Mouse (Mus musculus) neural tube, embryonic 14.5 days (tissue): Measurements from ENCODE around the gene S100a2. TPM values are rescaled to one million over a fixed set of nuclear protein-coding genes. Genes with fewer than 3 reads are reported as not detected.

Experiments used
- ATAC-seq: fragments of 200-750 bp; cut with Nextera tagmentation; 2 replicates; pipeline ENCODE4 v1.8.0; 2017; ENCODE audit warnings: low read depth, mild to moderate bottlenecking, moderate TSS enrichment, moderate library complexity
- H3K27ac ChIP-seq: fragments of 300-500 bp; sonication (generic); 2 replicates; pipeline ENCODE4 v1.5.1; 2014; ENCODE audit warnings: low read depth, mild to moderate bottlenecking, control low read depth, low read length, moderate library complexity, mixed read lengths
- H3K27me3 ChIP-seq: fragments of 300-500 bp; sonication (generic); 2 replicates; pipeline ENCODE4 v1.6.1; 2014; ENCODE audit warnings: low read length; ENCODE audit not compliant: control insufficient read depth, insufficient read depth
- H3K36me3 ChIP-seq: fragments of 300-500 bp; sonication (generic); 2 replicates; pipeline ENCODE4 v1.6.1; 2014; ENCODE audit warnings: low read length, mixed read lengths; ENCODE audit not compliant: control insufficient read depth, insufficient read depth
- H3K4me1 ChIP-seq: fragments of 300-500 bp; sonication (generic); 2 replicates; pipeline ENCODE4 v1.6.1; 2014; ENCODE audit warnings: low read length; ENCODE audit not compliant: control insufficient read depth, insufficient read depth
- H3K4me2 ChIP-seq: fragments of 300-500 bp; sonication (generic); 2 replicates; pipeline ENCODE4 v1.6.1; 2014; ENCODE audit warnings: mild to moderate bottlenecking, low read depth, low read length, control low read depth
- H3K4me3 ChIP-seq: fragments of 300-500 bp; sonication (generic); 2 replicates; pipeline ENCODE4 v1.5.1; 2014; ENCODE audit warnings: low read depth, low read length, control low read depth, mixed read lengths
- H3K9ac ChIP-seq: fragments of 300-500 bp; sonication (generic); replicated peaks from 2 replicates; pipeline ENCODE4 v1.6.1; 2014; ENCODE audit warnings: low read depth, mild to moderate bottlenecking, control low read depth, low read length, mixed read lengths
- H3K9me3 ChIP-seq: fragments of 300-500 bp; sonication (generic); 2 replicates; pipeline ENCODE4 v1.6.1; 2016; ENCODE audit warnings: low read length; ENCODE audit not compliant: control insufficient read depth
- WGBS: fragments of 180-500 bp; shearing (Covaris S2); extraction: QIAGEN DNeasy Blood & Tissue Kit; methylation state at CpG from one replicate; pipeline ENCODE4 v1.1.7; 2014; 5-methylcytosine and 5-hydroxymethylcytosine counted together
- polyA plus RNA-seq: library from polyadenylated mRNA; unstranded; fragments of >200 nt; fragmentation: Nextera tagmentation; extraction: Ambion mirVana; gene quantifications from 2 replicates; pipeline ENCODE4 v1.2.1, GENCODE M21; 2014

Gene S100a2
- polyA plus RNA-seq, 1 experiment from 2014 or later = not detected

- H3K4me3 ChIP-seq = no peak overlapping the region
- no peak overlapping the region for H3K4me2 ChIP-seq
- no peak for ATAC-seq
- no peaks in the 10 kb centered on the region for H3K4me1 ChIP-seq
- 87% methylated on average over 8 of the region's 8 CpGs for WGBS
- no peaks in the 10 kb centered on the region for H3K36me3 ChIP-seq
- H3K9ac ChIP-seq = no peak overlapping the region
- no peak overlapping the region for H3K27ac ChIP-seq
- H3K9me3 ChIP-seq = no peaks in the 10 kb centered on the region
- H3K27me3 ChIP-seq = no peaks in the 10 kb centered on the region
These were observed 10.6 kb downstream of the S100a2 start for GRCm38 (mm10) chr3:90600458-90601195.

GRCm38 (mm10) chr3:90601486-90602110, 11.6 kb downstream of the S100a2 start, which contains the start of gene Gm42674:
Gene Gm42674 (plus strand): TSS chr3:90601904.
- ATAC-seq = no peak
- no peak within 1 kb of the TSS for H3K4me2 ChIP-seq
- no peak within 1 kb of the TSS for H3K4me3 ChIP-seq
- no peaks in the 10 kb centered on the region for H3K27me3 ChIP-seq
- H3K36me3 ChIP-seq = no peaks in the 10 kb centered on the region
- H3K27ac ChIP-seq = no peak within 1 kb of the TSS
- no peaks in the 10 kb centered on the region for H3K4me1 ChIP-seq
- 86% methylated on average over 11 of the region's 11 CpGs for WGBS
- H3K9ac ChIP-seq = no peak within 1 kb of the TSS
- H3K9me3 ChIP-seq = no peaks in the 10 kb centered on the region

GRCm38 (mm10) chr3:90603623-90604022, 13.6 kb downstream of the S100a2 start, which contains the start of gene S100a4:
Gene S100a4 (plus strand): TSS chr3:90603771.
- Histone ChIP-seq H3K36me3 (no peaks in the 10 kb centered on the region), H3K9ac (no peak within 1 kb of the TSS), H3K27ac (no peak within 1 kb of the TSS), H3K4me3 (no peak within 1 kb of the TSS), H3K27me3 (no peaks in the 10 kb centered on the region), H3K9me3 (no peaks in the 10 kb centered on the region), H3K4me2 (no peak within 1 kb of the TSS), H3K4me1 (no peaks in the 10 kb centered on the region)
- WGBS = 61% methylated on average over 3 of the region's 3 CpGs
- no peak for ATAC-seq

GRCm38 (mm10) chr3:90604416-90604815, 14.4 kb downstream of the S100a2 start:
- no peaks in the 10 kb centered on the region for H3K36me3 ChIP-seq
- no peak overlapping the region for H3K27ac ChIP-seq
- 29% methylated on average over 4 of the region's 4 CpGs for WGBS
- no peaks in the 10 kb centered on the region for H3K4me1 ChIP-seq
- no peak overlapping the region for H3K4me2 ChIP-seq
- H3K27me3 ChIP-seq = no peaks in the 10 kb centered on the region
- no peaks in the 10 kb centered on the region for H3K9me3 ChIP-seq
- no peak overlapping the region for H3K9ac ChIP-seq
- ATAC-seq = peak; percentile 63; the same call in 1 of the 2 replicates
- H3K4me3 ChIP-seq = no peak overlapping the region

- Histone ChIP-seq H3K27me3 (no peaks in the 10 kb centered on the region), H3K4me3 (no peak overlapping the region), H3K4me1 (no peaks in the 10 kb centered on the region), H3K36me3 (no peaks in the 10 kb centered on the region), H3K9me3 (no peaks in the 10 kb centered on the region), H3K27ac (no peak overlapping the region), H3K4me2 (no peak overlapping the region), H3K9ac (no peak overlapping the region)
- ATAC-seq = no peak
- 84% methylated on average over 3 of the region's 3 CpGs for WGBS
These were observed 15.0 kb downstream of the S100a2 start for GRCm38 (mm10) chr3:90605049-90605448.

- Histone ChIP-seq H3K27me3 (no peaks in the 10 kb centered on the region), H3K4me1 (no peaks in the 10 kb centered on the region), H3K9ac (no peak overlapping the region), H3K36me3 (no peaks in the 10 kb centered on the region), H3K9me3 (no peaks in the 10 kb centered on the region), H3K4me2 (no peak overlapping the region), H3K4me3 (no peak overlapping the region), H3K27ac (no peak overlapping the region)
- ATAC-seq = no peak
- WGBS = 92% methylated on average over 2 of the region's 2 CpGs
These were observed 15.7 kb downstream of the S100a2 start for GRCm38 (mm10) chr3:90605736-90606135.

GRCm38 (mm10) chr3:90606185-90606584, 16.1 kb downstream of the S100a2 start:
- ATAC-seq = no peak
- H3K4me1 ChIP-seq = no peaks in the 10 kb centered on the region
- H3K9ac ChIP-seq = no peak overlapping the region
- no peak overlapping the region for H3K4me3 ChIP-seq
- H3K27ac ChIP-seq = no peak overlapping the region
- H3K9me3 ChIP-seq = no peaks in the 10 kb centered on the region
- H3K36me3 ChIP-seq = no peaks in the 10 kb centered on the region
- no peak overlapping the region for H3K4me2 ChIP-seq
- H3K27me3 ChIP-seq = no peaks in the 10 kb centered on the region
- 97% methylated on average over 6 of the region's 6 CpGs for whole genome bisulfite sequencing

- no peaks in the 10 kb centered on the region for H3K36me3 ChIP-seq
- 78% methylated on average over 3 of the region's 3 CpGs for WGBS
- H3K4me2 ChIP-seq = no peak overlapping the region
- ATAC-seq = no peak
- no peaks in the 10 kb centered on the region for H3K4me1 ChIP-seq
- no peak overlapping the region for H3K4me3 ChIP-seq
- no peaks in the 10 kb centered on the region for H3K27me3 ChIP-seq
- H3K27ac ChIP-seq = no peak overlapping the region
- no peak overlapping the region for H3K9ac ChIP-seq
- H3K9me3 ChIP-seq = no peaks in the 10 kb centered on the region
These were observed 17.3 kb downstream of the S100a2 start for GRCm38 (mm10) chr3:90607361-90607760.

- Histone ChIP-seq H3K4me1 (no peaks in the 10 kb centered on the region; the same call in 1 of the 2 replicates), H3K27me3 (no peaks in the 10 kb centered on the region), H3K9me3 (no peaks in the 10 kb centered on the region), H3K36me3 (no peaks in the 10 kb centered on the region), H3K4me3 (no peak within 1 kb of the TSS), H3K27ac (no peak within 1 kb of the TSS), H3K9ac (no peak within 1 kb of the TSS), H3K4me2 (no peak within 1 kb of the TSS)
- 66% methylated on average over 3 of the region's 3 CpGs for WGBS
- no peak for ATAC-seq
These were observed 18.2 kb downstream of the S100a2 start, which contains the start of gene S100a5 for GRCm38 (mm10) chr3:90608223-90608622. Gene S100a5 (plus strand): TSS chr3:90608523.
